Mouse (Mus musculus) limb, embryonic 13.5 days (tissue): ENCODE results near the gene Pigp. TPM values are rescaled to one million over a fixed set of nuclear protein-coding genes. Genes with fewer than 3 reads are reported as not detected.

Source experiments
- ATAC-seq: fragments of 200-750 bp; cut with Nextera tagmentation; 2 replicates; pipeline ENCODE4 v1.8.0; 2017; ENCODE audit warnings: low read depth, moderate number of reproducible peaks, moderate TSS enrichment; ENCODE audit not compliant: low FRiP score
- H3K27ac ChIP-seq: fragments of 300-500 bp; sonication (generic); 2 replicates; pipeline ENCODE4 v1.5.1; 2015; ENCODE audit warnings: inconsistent platforms, mild to moderate bottlenecking, moderate library complexity
- H3K27me3 ChIP-seq: fragments of 300-500 bp; sonication (generic); 2 replicates; pipeline ENCODE4 v1.6.1; 2015; ENCODE audit warnings: mild to moderate bottlenecking, inconsistent platforms
- H3K36me3 ChIP-seq: fragments of 300-500 bp; sonication (generic); 2 replicates; pipeline ENCODE4 v1.6.1; 2015; ENCODE audit warnings: inconsistent platforms, mild to moderate bottlenecking, moderate library complexity
- H3K4me1 ChIP-seq: fragments of 300-500 bp; sonication (generic); 2 replicates; pipeline ENCODE4 v1.6.1; 2015; ENCODE audit warnings: inconsistent platforms
- H3K4me2 ChIP-seq: fragments of 300-500 bp; sonication (generic); replicated peaks from 2 replicates; pipeline ENCODE4 v1.6.1; 2015; ENCODE audit warnings: inconsistent platforms, mild to moderate bottlenecking, moderate library complexity
- H3K4me3 ChIP-seq: fragments of 300-500 bp; sonication (generic); 2 replicates; pipeline ENCODE4 v1.5.1; 2015; ENCODE audit warnings: moderate library complexity, mild to moderate bottlenecking, inconsistent platforms
- H3K9ac ChIP-seq: fragments of 300-500 bp; sonication (generic); 2 replicates; pipeline ENCODE4 v1.6.1; 2015; ENCODE audit warnings: mild to moderate bottlenecking, inconsistent platforms
- H3K9me3 ChIP-seq: fragments of 300-500 bp; sonication (generic); 2 replicates; pipeline ENCODE4 v1.6.1; 2016; ENCODE audit warnings: inconsistent platforms
- WGBS: fragments of 180-500 bp; shearing (Covaris S2); methylation state at CpG from one replicate; pipeline ENCODE4 v1.1.7; 2015; 5-methylcytosine and 5-hydroxymethylcytosine counted together
- polyA plus RNA-seq: library from polyadenylated mRNA; unstranded; fragments of >200 nt; fragmentation: Nextera tagmentation; extraction: Ambion mirVana; gene quantifications from 2 replicates; pipeline ENCODE4 v1.2.1, GENCODE M21; 2015

Pigp gene
- polyA plus RNA-seq = 105 and 110 TPM in 2 replicates

DNA sequence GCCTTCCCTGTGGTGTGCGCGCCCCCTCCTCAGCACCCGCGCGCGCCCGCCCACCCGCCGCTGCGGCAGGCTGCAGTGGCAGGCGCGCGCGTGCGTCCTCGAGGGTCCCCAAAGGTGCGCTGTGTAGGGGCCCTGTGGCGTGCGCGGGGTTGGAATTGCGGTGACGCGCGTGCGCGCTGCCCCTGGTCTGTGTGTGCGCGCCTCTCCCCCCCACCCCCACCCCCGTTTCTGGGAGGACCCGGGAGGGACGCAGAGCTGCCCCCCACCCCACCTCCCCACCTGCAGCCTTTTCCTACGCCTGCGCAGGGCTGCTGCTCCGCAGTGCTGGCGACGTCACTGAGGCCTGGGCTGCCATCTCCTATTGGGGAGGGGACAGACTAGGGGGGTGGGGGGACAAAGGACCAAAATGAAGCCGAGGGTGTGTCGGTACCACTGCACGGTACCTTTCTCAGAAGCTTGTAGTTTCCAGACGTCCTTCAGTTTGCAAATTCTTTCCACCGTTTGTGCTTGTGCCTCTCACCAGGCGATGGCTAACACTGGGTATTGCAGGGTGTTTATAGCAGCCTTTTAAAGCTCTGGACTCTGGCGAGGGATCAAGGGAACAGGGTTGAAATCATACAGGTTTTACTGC is at the start of gene Pigp:
Pigp (minus strand) TSS at position 542 of the 631 bp plus-strand sequence.
- Histone ChIP-seq H3K9ac (peak within 1 kb of the TSS; percentile 93), H3K4me1 (peaks cover 29% of the 10 kb centered on the region)
- WGBS = under 1% methylated on average over 38 of the region's 43 CpGs

DNA sequence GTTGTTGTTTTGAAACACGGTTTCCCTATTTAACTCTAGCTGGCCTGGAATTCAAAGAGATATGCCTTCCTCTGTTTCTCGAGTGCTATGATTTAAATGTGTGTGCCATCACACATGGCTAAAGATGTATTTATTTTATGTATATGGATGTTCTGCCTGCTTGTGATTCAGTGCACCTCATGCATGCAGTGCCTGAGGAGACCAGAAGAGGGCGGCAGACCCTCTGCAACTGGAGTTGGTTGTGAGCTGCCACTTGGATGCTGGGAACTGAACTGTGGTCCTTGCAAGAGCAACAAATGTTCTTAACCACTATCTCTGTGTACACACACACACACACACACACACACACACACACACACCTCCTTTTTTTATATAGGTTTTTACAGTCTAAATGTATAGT is 48.9 kb upstream of the Pigp start:
- no peak overlapping the region for H3K27ac ChIP-seq
- 92% methylated on average over 3 of the region's 3 CpGs for WGBS
- no peaks in the 10 kb centered on the region for H3K4me1 ChIP-seq
- H3K36me3 ChIP-seq = peaks cover 85% of the 10 kb centered on the region
- no peak overlapping the region for H3K9ac ChIP-seq
- H3K9me3 ChIP-seq = peaks cover 6% of the 10 kb centered on the region; the same call in 1 of the 2 replicates
- no peaks in the 10 kb centered on the region for H3K27me3 ChIP-seq
- H3K4me2 ChIP-seq = no peak overlapping the region
- ATAC-seq = no peak
- H3K4me3 ChIP-seq = no peak overlapping the region

More for the DNA sequence above, at the start of gene Pigp:
- Histone ChIP-seq H3K4me2 (peak within 1 kb of the TSS; percentile 76), H3K27ac (peak within 1 kb of the TSS; percentile 98), H3K4me3 (peak within 1 kb of the TSS; percentile 88), H3K36me3 (no peaks in the 10 kb centered on the region), H3K9me3 (no peaks in the 10 kb centered on the region), H3K27me3 (no peaks in the 10 kb centered on the region)
- ATAC-seq = peak; percentile 87

DNA sequence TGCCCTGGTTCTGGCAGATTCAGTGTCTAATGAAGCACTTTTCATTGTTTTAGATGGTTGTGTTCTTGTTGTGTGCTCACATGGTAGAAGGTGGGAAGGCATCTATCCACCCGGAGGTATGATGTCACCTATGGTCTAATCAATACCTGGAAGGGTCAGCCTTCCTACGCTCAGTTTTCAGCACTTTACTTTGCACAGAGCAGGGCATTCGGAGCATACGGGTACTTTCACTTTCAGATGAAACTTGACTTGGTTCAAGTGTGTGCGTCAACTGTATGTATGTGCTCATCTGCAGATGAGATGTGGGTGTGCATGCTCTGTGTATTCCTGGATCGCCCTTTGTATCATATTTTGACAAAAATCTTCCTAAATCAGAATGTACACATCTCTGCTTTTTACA is 42.5 kb upstream of the Pigp start:
- Histone ChIP-seq H3K4me3 (no peak overlapping the region), H3K27ac (no peak overlapping the region), H3K9ac (no peak overlapping the region), H3K27me3 (no peaks in the 10 kb centered on the region), H3K9me3 (no peaks in the 10 kb centered on the region), H3K4me2 (no peak overlapping the region), H3K4me1 (no peaks in the 10 kb centered on the region), H3K36me3 (peaks cover 82% of the 10 kb centered on the region)
- no peak for ATAC-seq
- WGBS = 92% methylated on average over 6 of the region's 6 CpGs

DNA sequence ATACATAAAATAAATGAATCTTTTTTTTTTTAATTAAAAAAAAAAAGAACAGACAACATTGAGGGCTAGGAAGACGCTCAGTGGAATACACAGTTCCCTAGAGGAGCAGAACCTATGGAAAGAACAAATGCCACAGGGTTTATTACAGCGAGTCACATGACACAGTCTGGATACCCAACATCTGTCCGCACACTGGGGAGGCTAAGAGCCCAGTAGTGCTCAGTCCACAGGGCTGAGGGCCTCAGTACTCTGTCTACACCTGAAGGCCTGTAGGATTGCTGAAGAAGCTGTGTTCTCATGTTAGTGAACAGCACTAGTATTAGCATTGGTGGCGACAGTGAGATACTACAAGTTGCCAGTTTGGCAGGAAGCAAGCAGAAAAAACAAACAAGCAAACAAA is 41.1 kb upstream of the Pigp start:
- Histone ChIP-seq H3K9ac (no peak overlapping the region), H3K27ac (no peak overlapping the region), H3K9me3 (no peaks in the 10 kb centered on the region), H3K27me3 (no peaks in the 10 kb centered on the region), H3K4me2 (no peak overlapping the region), H3K36me3 (peaks cover 73% of the 10 kb centered on the region), H3K4me3 (no peak overlapping the region), H3K4me1 (no peaks in the 10 kb centered on the region)
- WGBS = 88% methylated on average over 4 of the region's 4 CpGs
- no peak for ATAC-seq

DNA sequence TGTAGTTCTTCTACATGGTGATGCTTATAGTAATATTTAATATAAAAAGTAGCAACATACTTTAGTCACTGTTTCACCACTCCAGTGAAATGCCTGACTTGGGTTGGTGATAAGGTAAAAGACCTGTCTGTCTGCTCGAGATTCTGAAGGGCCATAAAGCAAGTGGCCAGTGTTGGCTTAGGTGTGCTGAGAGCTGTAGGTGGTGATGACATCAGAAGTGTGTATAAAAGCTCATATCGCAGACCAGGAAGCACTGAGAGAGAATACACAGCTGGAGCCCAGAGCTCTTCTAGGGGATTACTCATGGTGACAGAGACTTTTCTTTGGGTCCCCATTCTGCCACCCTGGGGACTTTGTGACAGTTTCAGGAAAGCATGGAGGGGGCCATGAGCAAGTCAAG is 40.6 kb upstream of the Pigp start:
- H3K36me3 ChIP-seq = peaks cover 70% of the 10 kb centered on the region
- 88% methylated on average over 2 of the region's 2 CpGs for WGBS
- no peak for ATAC-seq

DNA sequence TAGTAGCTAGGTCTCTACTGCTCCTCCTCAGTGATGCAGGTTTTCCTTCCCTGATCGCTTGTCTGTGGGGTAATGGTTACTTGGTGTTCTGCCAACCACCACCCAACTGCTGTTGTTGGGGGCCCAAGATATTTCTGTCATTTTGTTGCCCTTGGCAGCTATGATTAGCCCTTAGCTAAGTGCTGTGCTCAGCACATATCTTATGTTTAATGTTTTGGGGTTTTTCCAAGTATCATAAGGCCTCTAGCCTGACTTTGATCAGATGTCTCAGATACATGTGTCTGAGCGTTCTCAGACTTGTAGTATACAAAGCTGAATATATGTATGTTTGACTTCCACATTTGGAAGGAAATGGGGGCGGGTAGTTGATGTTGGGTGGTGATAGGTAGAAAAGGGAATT is 39.6 kb upstream of the Pigp start:
- Histone ChIP-seq H3K27ac (no peak overlapping the region), H3K9ac (no peak overlapping the region), H3K4me3 (no peak overlapping the region), H3K27me3 (no peaks in the 10 kb centered on the region), H3K9me3 (no peaks in the 10 kb centered on the region), H3K36me3 (peaks cover 71% of the 10 kb centered on the region), H3K4me1 (no peaks in the 10 kb centered on the region), H3K4me2 (no peak overlapping the region)
- WGBS = 81% methylated on average over 3 of the region's 3 CpGs
- ATAC-seq = no peak

More for the DNA sequence above, 40.6 kb upstream of the Pigp start:
- H3K27ac ChIP-seq = no peak overlapping the region
- H3K4me1 ChIP-seq = no peaks in the 10 kb centered on the region
- H3K9me3 ChIP-seq = no peaks in the 10 kb centered on the region
- H3K9ac ChIP-seq = no peak overlapping the region
- H3K27me3 ChIP-seq = no peaks in the 10 kb centered on the region
- H3K4me2 ChIP-seq = no peak overlapping the region
- no peak overlapping the region for H3K4me3 ChIP-seq

DNA sequence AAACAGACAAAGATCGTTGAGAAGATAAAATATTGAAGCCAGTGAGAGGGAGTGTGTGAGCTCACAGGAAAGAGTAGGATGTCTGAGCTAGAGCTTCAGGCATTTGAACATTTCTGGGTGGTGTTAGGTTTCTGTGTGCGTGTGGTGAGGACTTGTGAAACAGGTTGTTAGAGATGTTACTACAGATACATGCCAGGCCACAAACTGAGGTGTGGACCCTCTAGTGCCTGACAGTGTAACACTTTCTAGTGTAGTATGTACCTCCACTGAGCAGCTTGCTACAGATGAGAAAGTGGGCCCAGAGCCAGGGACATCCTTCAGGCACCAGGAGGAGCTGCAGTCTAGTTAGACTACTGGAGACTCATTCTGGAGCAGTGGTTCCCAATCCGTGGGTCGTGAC is 30.5 kb upstream of the Pigp start:
- Histone ChIP-seq H3K9ac (no peak overlapping the region), H3K4me1 (peaks cover 13% of the 10 kb centered on the region), H3K9me3 (no peaks in the 10 kb centered on the region), H3K27ac (no peak overlapping the region), H3K4me2 (no peak overlapping the region), H3K36me3 (peaks cover 33% of the 10 kb centered on the region), H3K4me3 (no peak overlapping the region), H3K27me3 (no peaks in the 10 kb centered on the region)
- ATAC-seq = no peak
- WGBS = 77% methylated on average over 4 of the region's 4 CpGs

DNA sequence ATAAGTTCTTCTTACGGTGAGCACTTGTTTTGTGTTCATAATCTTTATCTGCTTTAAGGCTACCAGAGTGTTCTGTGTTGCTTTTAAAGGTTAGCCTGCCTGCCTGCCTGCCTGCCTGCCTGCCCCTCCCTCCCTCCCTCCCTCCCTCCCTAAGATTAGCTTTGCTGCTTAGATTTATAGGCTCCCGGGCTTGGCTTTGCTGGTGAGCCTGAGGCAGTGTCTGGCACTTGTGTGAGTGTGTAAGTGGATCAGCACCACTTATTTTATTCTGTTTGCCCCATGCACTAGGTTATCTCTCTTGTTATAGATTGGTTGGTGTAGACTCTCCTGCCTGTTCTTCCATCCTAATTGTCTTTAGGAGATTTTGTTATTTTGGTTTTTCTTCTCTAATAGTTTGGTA is 30.0 kb upstream of the Pigp start:
- H3K36me3 ChIP-seq = peaks cover 30% of the 10 kb centered on the region
- H3K4me3 ChIP-seq = no peak overlapping the region
- H3K9ac ChIP-seq = no peak overlapping the region
- H3K9me3 ChIP-seq = no peaks in the 10 kb centered on the region
- WGBS = 24% methylated on average over 2 of the region's 2 CpGs
- H3K4me1 ChIP-seq = peaks cover 13% of the 10 kb centered on the region
- H3K4me2 ChIP-seq = no peak overlapping the region
- no peak for ATAC-seq
- H3K27ac ChIP-seq = no peak overlapping the region
- H3K27me3 ChIP-seq = no peaks in the 10 kb centered on the region

DNA sequence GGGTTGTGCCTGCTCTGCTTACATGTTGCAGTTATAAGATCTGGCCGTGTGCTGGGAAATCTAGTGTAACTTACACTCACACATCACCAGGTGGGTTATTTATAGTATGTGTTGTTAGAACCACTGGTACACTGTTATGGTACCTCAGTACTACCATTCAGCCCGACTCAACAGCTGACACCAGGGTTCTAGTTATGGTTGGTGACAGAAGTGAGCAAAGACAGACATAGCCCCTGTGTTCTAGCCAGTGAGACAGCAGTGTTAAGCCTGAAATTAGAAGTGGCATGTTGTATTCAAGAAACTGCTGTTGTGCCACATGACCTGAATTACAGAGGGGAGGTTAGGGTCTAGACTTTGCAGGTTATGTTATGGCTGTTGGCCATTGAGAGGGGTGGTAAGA is 27.5 kb upstream of the Pigp start:
- Histone ChIP-seq H3K9me3 (no peaks in the 10 kb centered on the region), H3K4me2 (no peak overlapping the region), H3K27ac (no peak overlapping the region), H3K4me1 (peaks cover 13% of the 10 kb centered on the region), H3K4me3 (no peak overlapping the region), H3K9ac (no peak overlapping the region), H3K27me3 (no peaks in the 10 kb centered on the region), H3K36me3 (peaks cover 32% of the 10 kb centered on the region)
- WGBS = 76% methylated on average over 2 of the region's 2 CpGs
- no peak for ATAC-seq

DNA sequence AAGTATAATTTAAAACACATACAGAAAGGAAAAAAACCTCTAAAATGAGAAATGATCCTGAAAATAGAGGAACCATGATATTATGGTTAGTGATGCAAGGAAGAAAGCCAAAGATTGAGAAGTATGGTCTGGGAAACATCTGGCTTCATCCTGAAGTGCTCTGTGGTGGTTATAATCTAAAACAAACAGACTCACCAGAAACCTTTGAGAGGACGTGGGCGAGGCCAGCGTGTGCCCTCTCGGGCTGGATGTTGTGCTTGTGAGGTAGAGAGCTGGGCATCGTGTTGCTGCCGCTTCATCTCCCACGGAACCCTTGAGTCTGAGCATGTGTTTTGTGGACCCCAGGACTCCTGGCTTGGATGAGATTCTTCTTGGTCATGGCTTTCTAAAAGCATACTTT is 25.0 kb upstream of the Pigp start:
- Histone ChIP-seq H3K4me2 (no peak overlapping the region), H3K9ac (no peak overlapping the region), H3K4me1 (peaks cover 13% of the 10 kb centered on the region), H3K4me3 (no peak overlapping the region), H3K36me3 (peaks cover 25% of the 10 kb centered on the region), H3K27me3 (no peaks in the 10 kb centered on the region), H3K9me3 (no peaks in the 10 kb centered on the region), H3K27ac (no peak overlapping the region)
- no peak for ATAC-seq
- WGBS = 81% methylated on average over 7 of the region's 7 CpGs

DNA sequence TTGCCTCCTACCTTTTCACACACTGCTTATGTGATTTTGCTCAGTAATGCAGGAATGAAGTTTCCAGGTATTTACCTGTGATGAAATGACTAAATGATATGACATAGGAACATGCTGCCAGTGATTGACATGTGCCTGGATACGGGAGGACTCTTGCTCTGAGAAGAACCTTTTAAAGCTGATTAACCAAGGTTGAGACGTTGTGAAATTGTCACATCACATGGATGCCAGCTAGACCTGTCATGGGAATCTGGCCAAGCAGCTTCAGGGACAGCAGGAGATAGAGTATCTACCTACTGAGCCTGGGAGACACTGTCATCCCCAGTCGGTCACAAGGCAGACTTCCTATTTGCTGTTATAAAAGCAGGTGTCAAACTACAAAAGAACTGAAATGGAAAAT is 23.4 kb upstream of the Pigp start:
- no peak for ATAC-seq
- Histone ChIP-seq H3K4me3 (no peak overlapping the region), H3K27me3 (no peaks in the 10 kb centered on the region), H3K4me2 (no peak overlapping the region), H3K27ac (no peak overlapping the region), H3K36me3 (peaks cover 25% of the 10 kb centered on the region), H3K9me3 (no peaks in the 10 kb centered on the region), H3K4me1 (peaks cover 7% of the 10 kb centered on the region), H3K9ac (no peak overlapping the region)
- WGBS = 79% methylated on average over 3 of the region's 3 CpGs

DNA sequence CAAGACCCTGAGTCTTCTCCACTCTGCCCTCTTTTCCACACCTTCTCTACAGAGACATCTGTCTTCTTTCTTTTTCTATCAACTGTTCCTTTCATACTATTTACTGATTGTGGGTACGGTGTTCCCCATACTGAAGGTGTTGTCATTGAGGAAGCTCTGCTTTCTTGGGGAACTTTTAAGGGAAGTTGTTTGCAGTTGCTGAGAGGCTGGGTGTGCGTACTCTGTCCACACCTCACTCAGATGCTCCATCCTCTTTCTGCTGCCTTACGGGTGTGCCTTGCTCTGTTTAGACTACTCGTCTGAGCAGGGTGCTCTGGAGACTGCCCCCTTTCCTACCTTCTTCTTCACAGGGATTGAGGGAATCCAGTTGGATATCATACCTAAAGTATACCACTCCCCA is 20.7 kb upstream of the Pigp start:
- WGBS = 86% methylated on average over 4 of the region's 4 CpGs
- Histone ChIP-seq H3K9me3 (no peaks in the 10 kb centered on the region), H3K27ac (no peak overlapping the region), H3K9ac (no peak overlapping the region), H3K4me2 (no peak overlapping the region), H3K4me3 (no peak overlapping the region), H3K4me1 (no peaks in the 10 kb centered on the region), H3K27me3 (no peaks in the 10 kb centered on the region), H3K36me3 (peaks cover 22% of the 10 kb centered on the region)
- no peak for ATAC-seq

DNA sequence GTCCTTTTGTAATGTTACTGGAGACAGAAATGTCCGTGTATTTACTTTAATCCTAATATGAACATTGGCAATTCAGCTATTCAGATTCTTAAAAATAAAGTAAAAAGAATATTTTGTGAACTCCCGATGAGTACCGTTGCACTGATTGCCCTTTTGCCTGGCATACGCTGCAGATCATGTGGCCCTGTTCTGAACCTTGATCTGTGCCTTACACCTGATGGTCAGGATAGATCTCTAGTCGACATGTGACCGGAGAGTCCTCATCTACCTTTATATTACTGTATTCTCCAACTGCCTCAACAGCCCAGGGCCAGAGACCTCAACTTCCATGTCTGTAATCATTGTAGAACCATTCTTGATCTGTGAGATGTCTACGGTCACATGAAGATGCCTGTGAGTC is 16.0 kb upstream of the Pigp start:
- Histone ChIP-seq H3K27ac (no peak overlapping the region), H3K4me2 (no peak overlapping the region), H3K9me3 (no peaks in the 10 kb centered on the region), H3K4me1 (no peaks in the 10 kb centered on the region), H3K4me3 (no peak overlapping the region), H3K36me3 (peaks cover 6% of the 10 kb centered on the region; the same call in 1 of the 2 replicates), H3K9ac (no peak overlapping the region), H3K27me3 (no peaks in the 10 kb centered on the region)
- 94% methylated on average over 7 of the region's 7 CpGs for WGBS
- ATAC-seq = no peak
